Mouse (Mus musculus): ENCODE measurements around the gene Chuk.

Chuk gene

DNA sequence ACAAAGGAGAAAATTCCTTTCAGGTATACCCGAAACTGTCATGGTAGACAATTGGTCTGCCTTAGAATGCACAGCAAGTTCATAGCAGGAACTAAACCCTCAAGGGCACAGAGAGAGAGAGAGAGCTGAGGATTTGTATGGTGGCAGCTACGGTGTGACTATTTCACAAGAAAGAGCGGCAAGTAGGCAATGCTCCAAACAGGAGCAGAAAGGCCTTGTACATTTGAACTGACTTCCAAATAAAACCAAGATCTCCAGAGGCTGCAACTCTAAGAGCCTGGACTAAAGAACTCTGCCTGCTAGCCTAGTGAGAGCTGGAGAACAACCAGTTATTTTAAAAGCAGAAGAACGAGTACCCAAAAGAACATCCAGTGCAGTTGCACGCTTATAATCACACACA, 65.2 kb downstream of the Chuk start:
- DNase-seq (ENCODE audit: low read depth, low spot score) = no peak

DNA sequence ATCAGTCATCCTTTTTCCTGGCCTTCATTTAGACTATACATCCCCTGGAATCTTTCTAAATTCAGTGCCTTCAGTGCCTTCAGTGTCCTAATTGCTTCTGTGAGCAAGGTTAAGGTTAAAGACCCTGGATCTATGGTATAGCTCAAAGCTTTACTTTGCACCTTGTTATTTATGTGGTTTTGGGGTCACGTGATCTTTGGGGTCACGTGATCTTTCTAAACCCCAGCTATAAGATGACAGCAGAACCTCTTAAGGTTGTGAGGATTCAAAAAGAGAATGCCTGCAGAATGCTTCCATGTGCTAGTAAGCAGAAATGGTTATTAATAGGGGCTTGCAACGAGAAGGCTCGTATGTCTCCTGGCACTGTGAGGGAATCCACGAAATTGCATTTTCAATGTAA, 73.9 kb downstream of the Chuk start:
- DNase-seq (ENCODE audit: low read depth, low spot score) = no peak

DNA sequence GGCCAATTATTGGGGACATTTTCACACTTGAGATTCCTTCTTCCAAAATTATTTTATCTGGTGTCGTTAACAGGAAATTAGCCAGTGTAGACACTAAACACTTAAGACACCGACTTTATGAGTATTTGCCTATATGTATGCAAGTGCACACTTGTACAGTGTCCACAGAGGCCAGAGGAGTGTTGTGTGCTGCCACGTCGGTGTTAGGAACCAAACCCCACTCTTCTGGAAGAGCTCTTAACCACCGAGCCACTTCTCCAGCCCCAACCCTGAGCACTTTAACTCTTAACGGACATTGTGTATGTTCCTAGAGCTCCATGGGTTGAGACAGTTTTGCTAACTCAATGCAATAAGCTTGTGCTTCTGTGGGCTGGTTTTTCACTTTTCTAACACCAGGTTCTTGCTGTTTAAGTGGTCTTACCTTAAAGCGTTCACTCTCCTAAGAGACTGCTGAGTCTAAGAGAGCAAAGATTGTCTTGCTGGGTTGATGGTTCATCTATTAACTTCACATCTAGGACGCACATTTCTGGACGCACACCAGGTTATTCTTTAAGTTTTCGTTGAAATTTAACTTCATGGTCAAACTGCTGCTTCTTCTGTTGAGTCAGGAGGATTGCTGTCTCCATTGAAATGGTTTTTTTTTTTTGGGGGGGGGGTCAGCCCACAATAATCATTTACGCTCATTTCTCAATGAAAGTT, 75.1 kb downstream of the Chuk start:
- no peak for DNase-seq (ENCODE audit: low read depth, low spot score)

DNA sequence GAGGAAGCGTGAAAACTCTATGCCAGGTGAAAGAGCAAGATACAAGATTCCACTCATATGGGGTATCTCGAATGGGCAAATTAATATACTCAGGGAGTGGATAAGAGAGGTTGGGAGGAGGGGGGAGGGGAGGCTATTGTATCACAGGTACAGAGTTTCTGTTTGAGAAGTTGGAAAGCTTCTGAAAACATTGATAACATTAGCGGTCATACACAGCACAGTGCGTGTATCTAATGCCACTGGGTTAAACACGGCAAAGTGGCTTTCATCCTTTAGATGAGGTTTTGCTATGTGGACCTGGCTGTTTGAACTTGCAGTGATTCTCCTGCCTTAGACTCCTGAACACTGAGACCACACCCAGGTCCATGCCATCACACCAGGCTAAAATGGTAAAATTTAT, 77.3 kb downstream of the Chuk start:
- DNase-seq (ENCODE audit: low read depth, low spot score) = no peak

DNA sequence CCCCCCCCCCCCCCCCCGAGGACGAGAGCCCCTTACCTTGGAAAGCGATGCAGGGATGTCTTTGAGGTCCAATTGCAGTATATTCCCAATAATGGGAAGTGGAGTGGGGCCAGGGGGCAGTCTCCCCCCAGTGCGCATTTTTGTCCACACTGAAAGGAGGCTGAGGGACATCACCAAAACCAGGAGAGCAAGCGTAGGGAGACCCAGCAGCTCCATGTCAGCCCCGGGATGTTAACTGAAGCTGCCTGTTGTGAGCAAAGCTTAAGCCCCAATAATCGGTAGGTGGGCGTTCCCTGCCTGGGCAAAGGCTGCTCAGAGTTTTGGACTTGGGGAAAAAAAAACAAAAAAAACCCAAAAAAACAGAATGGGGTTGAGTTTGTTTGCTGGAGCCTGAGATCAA, 78.3 kb downstream of the Chuk start, which contains the start of gene Cyp2c23:
Cyp2c23 (minus strand) TSS at position 237 of the 400 bp plus-strand sequence.
- no peak for DNase-seq (ENCODE audit: low read depth, low spot score)

DNA sequence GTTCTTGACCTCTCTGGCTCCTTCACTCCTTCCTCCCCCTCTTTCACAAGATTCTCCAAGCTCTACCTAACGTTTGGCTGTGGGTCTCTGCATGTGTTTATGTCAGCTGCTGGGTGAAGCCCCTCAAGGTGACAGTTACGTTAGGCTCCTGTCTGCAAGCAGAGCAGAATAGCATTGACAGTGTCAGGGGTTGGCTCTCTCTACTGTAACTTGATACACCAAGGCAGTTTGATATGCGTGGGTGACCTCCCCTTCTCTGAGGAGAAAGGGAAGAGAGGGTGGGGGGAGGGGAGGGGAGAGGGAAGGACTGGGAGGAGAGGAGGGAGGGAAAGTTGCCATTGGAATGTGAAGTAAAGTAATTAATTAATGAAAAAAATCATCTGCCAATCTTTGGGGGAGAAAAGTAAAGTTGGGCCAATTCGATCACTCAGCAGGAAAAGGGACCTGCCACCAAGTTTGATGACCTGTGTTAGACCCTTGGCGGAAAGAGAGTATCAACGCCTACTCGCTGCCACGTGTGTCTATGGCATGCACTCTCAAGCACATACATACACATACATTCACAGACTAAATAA, 80.2 kb downstream of the Chuk start:
- DNase-seq (ENCODE audit: low read depth, low spot score) = no peak

DNA sequence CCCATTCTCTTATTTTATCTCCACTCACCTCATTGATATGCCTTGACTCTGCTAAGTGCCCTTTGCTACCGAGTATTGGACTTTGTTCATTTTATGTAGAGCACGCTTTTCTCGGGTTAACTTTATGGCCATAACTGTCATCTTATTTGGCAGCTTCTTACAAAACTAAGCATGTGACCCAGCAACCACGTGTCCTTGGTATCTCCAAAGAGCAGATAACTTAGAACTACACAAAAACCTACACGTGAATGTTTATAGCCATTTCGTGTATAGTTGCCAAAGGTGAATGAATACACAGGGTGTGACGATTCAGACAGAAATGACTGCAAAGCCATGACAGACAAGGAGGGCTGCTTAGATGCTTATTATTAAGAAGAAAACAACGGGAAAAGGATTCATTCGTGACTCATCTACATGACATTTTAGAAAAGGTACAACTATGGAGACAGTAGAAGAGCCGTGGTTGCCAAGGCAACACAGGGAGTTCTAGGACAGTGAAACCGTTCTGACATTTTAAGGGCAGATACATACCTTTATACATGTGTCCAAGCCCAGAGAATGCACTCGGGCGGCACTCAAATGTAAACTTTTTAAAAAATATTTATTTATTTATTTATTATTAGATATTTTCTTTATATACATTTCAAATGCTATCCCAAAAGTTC, 82.2 kb downstream of the Chuk start:
- DNase-seq (ENCODE audit: low read depth, low spot score) = no peak

Measured in embryo, embryonic 11.5 days (tissue).